7 mouse cellular contexts compared by ENCODE assay signal in genomic region chr6:83245134-83245533, GRCm38 (mm10). TPM values are rescaled to one million over a fixed set of nuclear protein-coding genes. Genes with fewer than 3 reads are reported as not detected.
DNase-seq lines count a peak whose midpoint lies in the region; ATAC-seq lines count a peak whose summit lies in the region.

No protein-coding gene starts in this region.

- peak; percentile 63 to 75 for DNase-seq in urinary bladder, postnatal 4 days (ENCODE audit: low spot score in 2 of 2)
- DNase-seq in urinary bladder, adult 18-20 months (ENCODE audit: low spot score in 2 of 2): no peak
- peak; percentile 57 to 78 for DNase-seq in cerebellum, postnatal 25 days
- peak; percentile 68 for DNase-seq in kidney, adult 9 months
- peak; percentile 87 for DNase-seq in lung, postnatal 10 days
- DNase-seq in thymus, postnatal 14 days: no peak

- no peak for ATAC-seq in megakaryocyte progenitor cell, adult 5-6 weeks (replicated peaks; ENCODE audit: poor library complexity)

RNA-seq across cellular contexts. Expression of gene Slc4a5, which starts 25.5 kb away (rescaled TPM):
- total RNA-seq in megakaryocyte progenitor cell, adult 5-6 weeks (2015): 0.10 TPM in 1 of 2 replicates, not detected in the other
- under 0.01 TPM in 1 of 2 replicates, not detected in the other for total RNA-seq in megakaryocyte progenitor cell, adult 5-6 weeks (2017)

Comparison
In these comparisons a context has a peak if more than half of its experiments do, and no peak if none do; other contexts are left out.
1. DNase-seq: peak in urinary bladder, postnatal 4 days (2 of 2), cerebellum, postnatal 25 days (2 of 2), kidney, adult 9 months (single experiment) and lung, postnatal 10 days (single experiment); none in urinary bladder, adult 18-20 months (0 of 2) and thymus, postnatal 14 days (single experiment).